Mouse (Mus musculus): ENCODE measurements around the gene Tmem107. TPM values are rescaled to one million over a fixed set of nuclear protein-coding genes. Genes with fewer than 3 reads are reported as not detected.

Gene Tmem107
- polyA plus RNA-seq, 1 experiment from 2014 or later = 28.2 TPM

Other genes with a start within 250 kb of the Tmem107 start
- gene Ndel1, start 198.9 kb upstream of the Tmem107 start, polyA plus RNA-seq (2014; fragmentation: Nextera tagmentation; extraction: Ambion mirVana) = 52.5 and 59.9 TPM in 2 replicates
- 0.11 and 0.18 TPM in 2 replicates for gene Rnf222, start 182.3 kb upstream of the Tmem107 start, polyA plus RNA-seq (2014; fragmentation: Nextera tagmentation; extraction: Ambion mirVana)
- 719 and 795 TPM in 2 replicates for gene Rpl26, start 169.2 kb upstream of the Tmem107 start, polyA plus RNA-seq (2014; fragmentation: Nextera tagmentation; extraction: Ambion mirVana)
- gene Odf4, start 143.7 kb upstream of the Tmem107 start, polyA plus RNA-seq (2014; fragmentation: Nextera tagmentation; extraction: Ambion mirVana) = not detected in 2 replicates
- 9.0 and 12.3 TPM in 2 replicates for gene Arhgef15, start 113.3 kb upstream of the Tmem107 start, polyA plus RNA-seq (2014; fragmentation: Nextera tagmentation; extraction: Ambion mirVana)
- gene Slc25a35, start 102.7 kb upstream of the Tmem107 start, polyA plus RNA-seq (2014; fragmentation: Nextera tagmentation; extraction: Ambion mirVana) = 1.5 and 1.6 TPM in 2 replicates
- gene Rangrf, start 95.6 kb upstream of the Tmem107 start, polyA plus RNA-seq (2014; fragmentation: Nextera tagmentation; extraction: Ambion mirVana) = 67.0 and 70.6 TPM in 2 replicates
- 17.3 and 24.0 TPM in 2 replicates for gene Pfas, start 62.3 kb upstream of the Tmem107 start, polyA plus RNA-seq (2014; fragmentation: Nextera tagmentation; extraction: Ambion mirVana)
- 41.3 and 48.3 TPM in 2 replicates for gene Ctc1, start 54.9 kb upstream of the Tmem107 start, polyA plus RNA-seq (2014; fragmentation: Nextera tagmentation; extraction: Ambion mirVana)
- gene Aurkb, start 25.2 kb upstream of the Tmem107 start, polyA plus RNA-seq (2014; fragmentation: Nextera tagmentation; extraction: Ambion mirVana) = 89.2 and 89.6 TPM in 2 replicates
- 7.7 and 9.8 TPM in 2 replicates for gene Borcs6, start 11.1 kb upstream of the Tmem107 start, polyA plus RNA-seq (2014; fragmentation: Nextera tagmentation; extraction: Ambion mirVana)
- 89.7 and 94.7 TPM in 2 replicates for gene Vamp2, start 17.7 kb downstream of the Tmem107 start, polyA plus RNA-seq (2014; fragmentation: Nextera tagmentation; extraction: Ambion mirVana)
- gene Per1, start 24.4 kb downstream of the Tmem107 start, polyA plus RNA-seq (2014; fragmentation: Nextera tagmentation; extraction: Ambion mirVana) = 6.2 and 6.3 TPM in 2 replicates
- 0.35 and 0.64 TPM in 2 replicates for gene Hes7, start 49.6 kb downstream of the Tmem107 start, polyA plus RNA-seq (2014; fragmentation: Nextera tagmentation; extraction: Ambion mirVana)
- 0.32 and 0.49 TPM in 2 replicates for gene 9130213A22Rik, start 51.8 kb downstream of the Tmem107 start, polyA plus RNA-seq (2014; fragmentation: Nextera tagmentation; extraction: Ambion mirVana)
- 0.37 and 0.39 TPM in 2 replicates for gene Aloxe3, start 55.1 kb downstream of the Tmem107 start, polyA plus RNA-seq (2014; fragmentation: Nextera tagmentation; extraction: Ambion mirVana)
- gene Alox12b, start 86.2 kb downstream of the Tmem107 start, polyA plus RNA-seq (2014; fragmentation: Nextera tagmentation; extraction: Ambion mirVana) = not detected in 2 replicates
- gene Alox8, start 127.0 kb downstream of the Tmem107 start, polyA plus RNA-seq (2014; fragmentation: Nextera tagmentation; extraction: Ambion mirVana) = 1.1 and 2.0 TPM in 2 replicates
- 0.13 and 0.17 TPM in 2 replicates for gene Gucy2e, start 166.2 kb downstream of the Tmem107 start, polyA plus RNA-seq (2014; fragmentation: Nextera tagmentation; extraction: Ambion mirVana)

All from heart, embryonic 11.5 days (tissue).